ENCODE assay signal across 24 mouse cellular contexts in genomic region chr10:16960971-16961370, GRCm38 (mm10).
"Had no signal": no experiment of that assay in that cellular context is flagged by ENCODE, and none has a peak within 500 bp of the region (broad histone marks: within the 10 kb centered on the region; RNA-seq: fewer than 3 reads in every experiment).

No protein-coding gene starts in this region.

- H3K4me3 ChIP-seq: heart, embryonic 10.5 days; heart, embryonic 12.5 days; hindbrain, embryonic 10.5 days; hindbrain, embryonic 12.5 days; intestine, embryonic 15.5 days; layer of hippocampus, adult 2 months; left cerebral cortex, adult 2 months; limb, embryonic 10.5 days; limb, embryonic 12.5 days; liver, embryonic 13.5 days; liver, embryonic 15.5 days had no signal

- H3K27ac ChIP-seq: heart, embryonic 10.5 days; hindbrain, embryonic 10.5 days; hindbrain, embryonic 12.5 days; hindbrain, embryonic 14.5 days; intestine, embryonic 15.5 days; layer of hippocampus, adult 2 months; left cerebral cortex, adult 2 months; limb, embryonic 10.5 days; limb, embryonic 12.5 days; liver, embryonic 13.5 days; liver, embryonic 15.5 days had no signal

- H3K9ac ChIP-seq: heart, embryonic 12.5 days; hindbrain, embryonic 12.5 days; hindbrain, embryonic 14.5 days; intestine, embryonic 15.5 days; limb, embryonic 12.5 days; liver, embryonic 13.5 days; liver, embryonic 15.5 days had no signal

- DNase-seq: gastrocnemius, postnatal 14 days; gastrocnemius, postnatal 36 days; heart, adult 18-20 months; heart, postnatal 10 days; heart, postnatal 4 days; kidney, adult 11 months; kidney, adult 2 months; kidney, postnatal 10 days; kidney, postnatal 25 days; kidney, postnatal 4 days; liver, embryonic 13.5 days had no signal

- H3K36me3 ChIP-seq: heart, embryonic 10.5 days; heart, embryonic 12.5 days; hindbrain, embryonic 10.5 days; hindbrain, embryonic 12.5 days; intestine, embryonic 15.5 days; limb, embryonic 10.5 days; limb, embryonic 12.5 days; liver, embryonic 13.5 days; liver, embryonic 15.5 days had no signal

- H3K9me3 ChIP-seq: heart, embryonic 10.5 days; heart, embryonic 12.5 days; hindbrain, embryonic 10.5 days; hindbrain, embryonic 12.5 days; intestine, embryonic 15.5 days; limb, embryonic 10.5 days; limb, embryonic 12.5 days; liver, embryonic 13.5 days; liver, embryonic 15.5 days had no signal

- H3K4me1 ChIP-seq: heart, embryonic 12.5 days; hindbrain, embryonic 10.5 days; hindbrain, embryonic 12.5 days; intestine, embryonic 15.5 days; limb, embryonic 10.5 days; limb, embryonic 12.5 days; liver, embryonic 13.5 days; liver, embryonic 15.5 days had no signal

- ATAC-seq: hindbrain, embryonic 16.5 days; inflammation-experienced regulatory T-cells, adult 6 months; intestine, embryonic 15.5 days had no signal

- H3K27me3 ChIP-seq: heart, embryonic 12.5 days; hindbrain, embryonic 12.5 days; intestine, embryonic 15.5 days; limb, embryonic 12.5 days; liver, embryonic 13.5 days; liver, embryonic 15.5 days had no signal

- H3K4me2 ChIP-seq: heart, embryonic 12.5 days; hindbrain, embryonic 12.5 days; hindbrain, embryonic 14.5 days; intestine, embryonic 15.5 days; limb, embryonic 12.5 days; liver, embryonic 13.5 days; liver, embryonic 15.5 days had no signal
